8 mouse cellular contexts compared by ENCODE assay signal in genomic region chr8:11007581-11008378, GRCm38 (mm10). TPM values are rescaled to one million over a fixed set of nuclear protein-coding genes. Genes with fewer than 3 reads are reported as not detected.
DNase-seq lines count a peak whose midpoint lies in the region; ATAC-seq and TF ChIP-seq lines count a peak whose summit lies in the region.

No protein-coding gene starts in this region.

- H3K36me3 ChIP-seq in E14TG2a.4 (ENCODE audit: insufficient read depth, low read length): peaks cover 15% of the 10 kb centered on the region; the same call in 1 of the 2 replicates
- H3K36me3 ChIP-seq in embryonic facial prominence, embryonic 11.5 days (replicated peaks; ENCODE audit: control insufficient read depth, insufficient read depth, low read depth, low read length): no peaks in the 10 kb centered on the region
- H3K36me3 ChIP-seq in heart, embryonic 11.5 days (ENCODE audit: control insufficient read depth, insufficient read depth, low read length): no peaks in the 10 kb centered on the region
- H3K36me3 ChIP-seq in kidney, embryonic 15.5 days: 0 out of 2 replicates have a peak, but pooled peaks cover 13% of the 10 kb centered on the region

- no peak for ATAC-seq in embryonic facial prominence, embryonic 11.5 days (replicated peaks; ENCODE audit: insufficient number of reproducible peaks, low FRiP score, low TSS enrichment, low read depth)
- no peak for ATAC-seq in heart, embryonic 11.5 days (replicated peaks; ENCODE audit: insufficient number of reproducible peaks, low FRiP score, low TSS enrichment)
- no peak for ATAC-seq in kidney, embryonic 15.5 days (replicated peaks; ENCODE audit: low FRiP score)

- WGBS in embryonic facial prominence, embryonic 11.5 days: under 1% methylated on average over 84 of the region's 88 CpGs
- WGBS in heart, embryonic 11.5 days (ENCODE audit: insufficient replicate concordance): under 1% methylated on average over 88 of the region's 88 CpGs
- WGBS in kidney, embryonic 15.5 days: under 1% methylated on average over 88 of the region's 88 CpGs
- WGBS in lung, adult 2 months: 1% methylated on average over 88 of the region's 88 CpGs

- no peak for TF ChIP-seq CTCF in E14TG2a.4 (conservative IDR thresholded peaks at IDR 0.05; ENCODE audit: low read length)
- no peak for TF ChIP-seq CTCF in lung, adult 2 months (IDR thresholded peaks at IDR 0.05; ENCODE audit: insufficient read depth, low read length)

- H3K4me2 ChIP-seq in embryonic facial prominence, embryonic 11.5 days (ENCODE audit: low read depth, low read length): peak overlapping the region; percentile 89
- H3K4me2 ChIP-seq in heart, embryonic 11.5 days: peak overlapping the region; percentile 97
- peak overlapping the region; percentile 93 for H3K4me2 ChIP-seq in kidney, embryonic 15.5 days

- no peaks in the 10 kb centered on the region for H3K9me3 ChIP-seq in E14TG2a.4 (ENCODE audit: low read length)
- no peaks in the 10 kb centered on the region for H3K9me3 ChIP-seq in embryonic facial prominence, embryonic 11.5 days (replicated peaks; ENCODE audit: control insufficient read depth, low read length)
- H3K9me3 ChIP-seq in heart, embryonic 11.5 days (replicated peaks; ENCODE audit: control insufficient read depth, low read length): no peaks in the 10 kb centered on the region
- no peaks in the 10 kb centered on the region for H3K9me3 ChIP-seq in kidney, embryonic 15.5 days (replicated peaks)

- peak overlapping the region; percentile 90 for H3K4me3 ChIP-seq in E14TG2a.4 (replicated peaks; ENCODE audit: low read length)
- peak overlapping the region; percentile 84 for H3K4me3 ChIP-seq in embryonic facial prominence, embryonic 11.5 days (ENCODE audit: low read depth, low read length)
- peak overlapping the region; percentile 88 for H3K4me3 ChIP-seq in heart, embryonic 11.5 days (ENCODE audit: low read depth, low read length)
- peak overlapping the region; percentile 83 for H3K4me3 ChIP-seq in kidney, embryonic 15.5 days (replicated peaks)
- H3K4me3 ChIP-seq in lung, adult 2 months (replicated peaks; ENCODE audit: extremely low read depth, low read depth, low read length): peak overlapping the region; percentile 93

- DNase-seq in adrenal gland, adult 8-10 months: peak; percentile 45
- peak; percentile 66 for DNase-seq in embryonic facial prominence, embryonic 11.5 days (ENCODE audit: low spot score)
- DNase-seq in lung, adult 2 months: peak; percentile 79
- DNase-seq in retina, postnatal 7 days (ENCODE audit: low read depth, low spot score): peak; percentile 21
- peak; percentile 77 for DNase-seq in thymus, postnatal 4 days

- peak overlapping the region; percentile 90 for H3K27ac ChIP-seq in embryonic facial prominence, embryonic 11.5 days (replicated peaks; ENCODE audit: low read depth, low read length)
- peak overlapping the region; percentile 97 for H3K27ac ChIP-seq in heart, embryonic 11.5 days (ENCODE audit: low read depth, low read length)
- peak overlapping the region; percentile 98 for H3K27ac ChIP-seq in kidney, embryonic 15.5 days

- peak overlapping the region; percentile 85 for H3K9ac ChIP-seq in embryonic facial prominence, embryonic 11.5 days (replicated peaks; ENCODE audit: low read length)
- peak overlapping the region; percentile 90 for H3K9ac ChIP-seq in heart, embryonic 11.5 days (ENCODE audit: low read depth, low read length)
- H3K9ac ChIP-seq in kidney, embryonic 15.5 days: peak overlapping the region; percentile 79

- peaks cover 62% of the 10 kb centered on the region for H3K4me1 ChIP-seq in E14TG2a.4 (replicated peaks; ENCODE audit: low read depth, low read length)
- H3K4me1 ChIP-seq in embryonic facial prominence, embryonic 11.5 days (ENCODE audit: control insufficient read depth, insufficient read depth, low read length): peaks cover 13% of the 10 kb centered on the region
- H3K4me1 ChIP-seq in heart, embryonic 11.5 days (ENCODE audit: control insufficient read depth, insufficient read depth, low read length): peaks cover 50% of the 10 kb centered on the region
- peaks cover 70% of the 10 kb centered on the region for H3K4me1 ChIP-seq in kidney, embryonic 15.5 days
- H3K4me1 ChIP-seq in lung, adult 2 months (ENCODE audit: control insufficient read depth, insufficient read depth, low read length): peaks cover 8% of the 10 kb centered on the region; the same call in 1 of the 2 replicates

- no peak; the same call in 1 of the 2 replicates for TF ChIP-seq POLR2A in lung, adult 2 months (IDR thresholded peaks at IDR 0.05; ENCODE audit: borderline replicate concordance, extremely low read depth, low read depth, low read length)

- H3K27me3 ChIP-seq in E14TG2a.4 (ENCODE audit: insufficient read depth, low read length): peaks cover 39% of the 10 kb centered on the region
- no peaks in the 10 kb centered on the region for H3K27me3 ChIP-seq in embryonic facial prominence, embryonic 11.5 days (ENCODE audit: control insufficient read depth, insufficient read depth, low read length)
- H3K27me3 ChIP-seq in heart, embryonic 11.5 days (ENCODE audit: control insufficient read depth, insufficient read depth, low read length): no peaks in the 10 kb centered on the region
- peaks cover 4% of the 10 kb centered on the region; the same call in 1 of the 2 replicates for H3K27me3 ChIP-seq in kidney, embryonic 15.5 days

RNA-seq across cellular contexts. Expression of gene Irs2, which starts 0.5 kb away (rescaled TPM):
- 10 to 100 TPM; 18.6 to 28.6 (median 20.4) TPM for total RNA-seq in adrenal gland, adult 8-10 months (2022)
- polyA plus RNA-seq in embryonic facial prominence, embryonic 11.5 days (2014; fragmentation: Nextera tagmentation; extraction: Ambion mirVana): 6.7 and 6.8 TPM in 2 replicates
- 4.4 and 5.0 TPM in 2 replicates for polyA plus RNA-seq in heart, embryonic 11.5 days (2014; fragmentation: Nextera tagmentation; extraction: Ambion mirVana)
- 5.6 and 5.7 TPM in 2 replicates for polyA plus RNA-seq in kidney, embryonic 15.5 days (2015; fragmentation: Nextera tagmentation; extraction: Ambion mirVana)
- 20.7 and 27.1 TPM in 2 replicates for polyA plus RNA-seq in lung, adult 2 months (2012; rRNA removed)

Comparison
In these comparisons a context has a peak if more than half of its experiments do, and no peak if none do; other contexts are left out.
1. DNase-seq: peak in every context shown above with its lines; median percentile 79 in lung, adult 2 months; 77 in thymus, postnatal 4 days; 66 in embryonic facial prominence, embryonic 11.5 days; 45 in adrenal gland, adult 8-10 months; 21 in retina, postnatal 7 days.